Mouse (Mus musculus) neural tube, embryonic 15.5 days (tissue): ENCODE measurements around the gene Helq. TPM values are rescaled to one million over a fixed set of nuclear protein-coding genes. Genes with fewer than 3 reads are reported as not detected.

ENCODE experiments used
- ATAC-seq: fragments of 200-750 bp; cut with Nextera tagmentation; 2 replicates; pipeline ENCODE4 v1.8.0; 2017; ENCODE audit warnings: mild to moderate bottlenecking, moderate TSS enrichment, moderate library complexity; ENCODE audit not compliant: low FRiP score
- H3K27ac ChIP-seq: fragments of 300-500 bp; sonication (generic); replicated peaks from 2 replicates; pipeline ENCODE4 v1.5.1; 2015; ENCODE audit warnings: mild to moderate bottlenecking, inconsistent platforms
- H3K27me3 ChIP-seq: fragments of 300-500 bp; sonication (generic); replicated peaks from 2 replicates; pipeline ENCODE4 v1.6.1; 2015; ENCODE audit warnings: inconsistent platforms
- H3K36me3 ChIP-seq: fragments of 300-500 bp; sonication (generic); 2 replicates; pipeline ENCODE4 v1.6.1; 2015; ENCODE audit warnings: inconsistent platforms
- H3K4me1 ChIP-seq: fragments of 300-500 bp; sonication (generic); 2 replicates; pipeline ENCODE4 v1.6.1; 2015; ENCODE audit warnings: inconsistent platforms
- H3K4me2 ChIP-seq: fragments of 300-500 bp; sonication (generic); 2 replicates; pipeline ENCODE4 v1.6.1; 2015; ENCODE audit warnings: inconsistent platforms, mild to moderate bottlenecking, moderate library complexity
- H3K4me3 ChIP-seq: fragments of 300-500 bp; sonication (generic); replicated peaks from 2 replicates; pipeline ENCODE4 v1.5.1; 2015; ENCODE audit warnings: mild to moderate bottlenecking, inconsistent platforms
- H3K9ac ChIP-seq: fragments of 300-500 bp; sonication (generic); replicated peaks from 2 replicates; pipeline ENCODE4 v1.6.1; 2015; ENCODE audit warnings: mild to moderate bottlenecking, inconsistent platforms
- H3K9me3 ChIP-seq: fragments of 300-500 bp; sonication (generic); replicated peaks from 2 replicates; pipeline ENCODE4 v1.6.1; 2016; ENCODE audit warnings: inconsistent platforms
- WGBS: fragments of 180-500 bp; shearing (Covaris S2); methylation state at CpG from one replicate; pipeline ENCODE4 v1.1.7; 2015; ENCODE audit warnings: mixed read lengths; 5-methylcytosine and 5-hydroxymethylcytosine counted together
- polyA plus RNA-seq: library from polyadenylated mRNA; unstranded; fragments of >200 nt; fragmentation: Nextera tagmentation; extraction: Ambion mirVana; gene quantifications from 2 replicates; pipeline ENCODE4 v1.2.1, GENCODE M21; 2015

Gene Helq
- polyA plus RNA-seq, 1 experiment from 2014 or later = 19.5 TPM

- ATAC-seq = no peak
- 86% methylated on average over 4 of the region's 4 CpGs for WGBS
Measured at GRCm38 (mm10) chr5:100734535-100734934, 63.9 kb downstream of the Helq start.

GRCm38 (mm10) chr5:100728757-100729156 is 69.6 kb downstream of the Helq start:
- Histone ChIP-seq H3K27me3 (no peaks in the 10 kb centered on the region), H3K4me1 (no peaks in the 10 kb centered on the region), H3K4me2 (no peak overlapping the region), H3K9me3 (no peaks in the 10 kb centered on the region), H3K36me3 (no peaks in the 10 kb centered on the region), H3K4me3 (no peak overlapping the region), H3K27ac (no peak overlapping the region), H3K9ac (no peak overlapping the region)
- ATAC-seq = no peak
- 88% methylated on average over 13 of the region's 13 CpGs for WGBS

More at GRCm38 (mm10) chr5:100734535-100734934, 63.9 kb downstream of the Helq start:
- Histone ChIP-seq H3K4me1 (no peaks in the 10 kb centered on the region), H3K27me3 (no peaks in the 10 kb centered on the region), H3K27ac (no peak overlapping the region), H3K4me2 (no peak overlapping the region), H3K9ac (no peak overlapping the region), H3K4me3 (no peak overlapping the region), H3K9me3 (no peaks in the 10 kb centered on the region), H3K36me3 (no peaks in the 10 kb centered on the region)

- Histone ChIP-seq H3K4me1 (no peaks in the 10 kb centered on the region), H3K27ac (no peak overlapping the region), H3K27me3 (no peaks in the 10 kb centered on the region; the same call in 1 of the 2 replicates), H3K36me3 (no peaks in the 10 kb centered on the region), H3K4me2 (no peak overlapping the region), H3K9ac (no peak overlapping the region), H3K9me3 (no peaks in the 10 kb centered on the region), H3K4me3 (no peak overlapping the region)
- ATAC-seq = no peak
- 86% methylated on average over 4 of the region's 4 CpGs for WGBS
Measured at GRCm38 (mm10) chr5:100726001-100726400, 72.4 kb downstream of the Helq start.

- Histone ChIP-seq H3K4me2 (peak within 1 kb of the TSS; percentile 78), H3K4me3 (peak within 1 kb of the TSS; percentile 39), H3K9me3 (no peaks in the 10 kb centered on the region), H3K27ac (no peak within 1 kb of the TSS), H3K27me3 (peaks cover 13% of the 10 kb centered on the region), H3K9ac (peak within 1 kb of the TSS; percentile 15; the same call in 1 of the 2 replicates), H3K4me1 (peaks cover 9% of the 10 kb centered on the region), H3K36me3 (no peaks in the 10 kb centered on the region)
- WGBS = under 1% methylated on average over 55 of the region's 56 CpGs
- peak; percentile 59 for ATAC-seq
Measured at GRCm38 (mm10) chr5:100719235-100720088, 78.9 kb downstream of the Helq start, which contains the start of gene Hpse. Gene Hpse, minus strand, starts transcription at chr5:100719716.

GRCm38 (mm10) chr5:100716762-100717161 is 81.6 kb downstream of the Helq start:
- Histone ChIP-seq H3K4me1 (peaks cover 9% of the 10 kb centered on the region), H3K4me2 (no peak overlapping the region), H3K27ac (no peak overlapping the region), H3K4me3 (no peak overlapping the region), H3K9ac (no peak overlapping the region), H3K36me3 (no peaks in the 10 kb centered on the region), H3K27me3 (peaks cover 13% of the 10 kb centered on the region), H3K9me3 (no peaks in the 10 kb centered on the region)
- WGBS = 92% methylated on average over 15 of the region's 15 CpGs
- ATAC-seq = no peak

Other genes starting within 250 kb of the Helq start
- 0.78 and 73.0 TPM in 2 replicates for gene Plac8, start 226.4 kb downstream of the Helq start, polyA plus RNA-seq
- gene Coq2, start 123.5 kb downstream of the Helq start, polyA plus RNA-seq = 52.7 and 56.9 TPM in 2 replicates
- 0.74 and 1.8 TPM in 2 replicates for gene Hpse, start 78.9 kb downstream of the Helq start, polyA plus RNA-seq
- 160 TPM in 2 replicates for gene Mrps18c, start within 50 bp of the Helq start, polyA plus RNA-seq
- gene Abraxas1, start 22.4 kb upstream of the Helq start, polyA plus RNA-seq = 13.5 and 17.1 TPM in 2 replicates
- 1.7 and 2.8 TPM in 2 replicates for gene Gpat3, start 47.1 kb upstream of the Helq start, polyA plus RNA-seq